ENCODE assay signal across 28 mouse cellular contexts in the genomic region with DNA sequence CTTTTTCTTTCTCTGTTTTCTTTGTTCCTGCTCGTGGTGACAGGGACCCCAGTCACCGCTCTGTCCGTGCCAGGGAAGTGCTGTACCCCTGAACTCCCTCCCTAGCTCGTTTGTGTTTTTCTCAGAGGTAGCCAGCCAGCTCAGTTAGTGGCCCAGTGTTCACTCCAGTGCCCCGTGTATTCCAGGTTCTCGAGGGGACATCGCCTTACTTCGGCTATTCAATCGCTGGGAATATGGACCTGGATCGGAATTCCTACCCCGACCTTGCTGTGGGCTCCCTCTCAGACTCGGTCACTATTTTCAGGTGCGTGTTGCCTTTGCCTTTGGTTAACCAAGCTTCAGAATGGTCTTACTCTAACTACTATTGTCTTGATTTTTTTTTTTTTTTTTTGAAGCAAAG.
"Had no signal": no experiment of that assay in that cellular context is flagged by ENCODE, and none has a peak within 500 bp of the region (broad histone marks: within the 10 kb centered on the region; RNA-seq: fewer than 3 reads in every experiment).

No protein-coding gene starts in this region.

- H3K27ac ChIP-seq: embryonic facial prominence, embryonic 10.5 days; embryonic facial prominence, embryonic 12.5 days; embryonic facial prominence, embryonic 13.5 days; embryonic facial prominence, embryonic 15.5 days; forebrain, embryonic 10.5 days; forebrain, embryonic 12.5 days; forebrain, embryonic 13.5 days; forebrain, embryonic 15.5 days; gastrocnemius, adult 2 months; heart, adult 2 months had no signal

- H3K9ac ChIP-seq: embryonic facial prominence, embryonic 12.5 days; embryonic facial prominence, embryonic 13.5 days; embryonic facial prominence, embryonic 15.5 days; forebrain, embryonic 12.5 days; forebrain, embryonic 13.5 days; forebrain, embryonic 15.5 days; forebrain, postnatal 0 days had no signal

- H3K4me2 ChIP-seq: embryonic facial prominence, embryonic 12.5 days; embryonic facial prominence, embryonic 13.5 days; embryonic facial prominence, embryonic 15.5 days; forebrain, embryonic 12.5 days; forebrain, embryonic 13.5 days; forebrain, embryonic 15.5 days had no signal

- H3K4me3 ChIP-seq: embryonic facial prominence, embryonic 10.5 days; embryonic facial prominence, embryonic 12.5 days; embryonic facial prominence, embryonic 13.5 days; embryonic facial prominence, embryonic 15.5 days; erythroblast, embryonic 14.5 days; forebrain, embryonic 10.5 days; forebrain, embryonic 12.5 days; forebrain, embryonic 13.5 days; forebrain, embryonic 15.5 days; gastrocnemius, adult 2 months; heart, adult 2 months had no signal

- ATAC-seq: forebrain, embryonic 13.5 days; forebrain, embryonic 14.5 days; forebrain, embryonic 15.5 days; forebrain, embryonic 16.5 days; forebrain, postnatal 0 days had no signal

- H3K4me1 ChIP-seq: embryonic facial prominence, embryonic 12.5 days; embryonic facial prominence, embryonic 13.5 days; embryonic facial prominence, embryonic 15.5 days; forebrain, embryonic 13.5 days had no signal

- DNase-seq: cerebellum, adult 2 months; cerebellum, adult 8-10 months; cerebellum, adult 9-10 months; cerebellum, adult 9-11 months; cerebellum, postnatal 10 days; cerebellum, postnatal 14 days; cerebellum, postnatal 25 days; cerebellum, postnatal 36 days; embryo, embryonic 11 days; forebrain, postnatal 0 days; gastrocnemius, adult 2 months; gastrocnemius, postnatal 10 days; gastrocnemius, postnatal 14 days; gastrocnemius, postnatal 25 days; gastrocnemius, postnatal 36 days; heart, adult 18-20 months; heart, adult 2 months had no signal

- H3K27me3 ChIP-seq: embryonic facial prominence, embryonic 12.5 days; embryonic facial prominence, embryonic 13.5 days; embryonic facial prominence, embryonic 15.5 days; forebrain, embryonic 12.5 days; forebrain, embryonic 13.5 days; forebrain, embryonic 15.5 days had no signal

- H3K9me3 ChIP-seq: embryonic facial prominence, embryonic 10.5 days; embryonic facial prominence, embryonic 12.5 days; embryonic facial prominence, embryonic 13.5 days; embryonic facial prominence, embryonic 15.5 days; forebrain, embryonic 10.5 days; forebrain, embryonic 12.5 days; forebrain, embryonic 13.5 days; forebrain, embryonic 15.5 days had no signal

- H3K36me3 ChIP-seq: embryonic facial prominence, embryonic 12.5 days had no signal
